Mouse (Mus musculus) liver, postnatal 0 days (tissue): ENCODE measurements around the gene Tsc2. TPM values are rescaled to one million over a fixed set of nuclear protein-coding genes. Genes with fewer than 3 reads are reported as not detected.

Source experiments
- ATAC-seq: fragments of 200-750 bp; cut with Nextera tagmentation; 2 replicates; pipeline ENCODE4 v1.8.0; 2017; ENCODE audit warnings: mild to moderate bottlenecking, moderate library complexity
- DNase-seq: peaks from one replicate; pipeline ENCODE4 v3.0.0-alpha.2; 2016
- H3K27ac ChIP-seq: fragments of 300-500 bp; sonication (generic); 2 replicates; pipeline ENCODE4 v1.5.1; 2014; ENCODE audit warnings: antibody characterized with exemption, moderate library complexity, mild to moderate bottlenecking, low read depth
- H3K27me3 ChIP-seq: fragments of 300-500 bp; sonication (generic); 2 replicates; pipeline ENCODE4 v1.6.1; 2014; ENCODE audit warnings: low read length, control low read depth, mixed read lengths; ENCODE audit not compliant: insufficient read depth
- H3K36me3 ChIP-seq: fragments of 300-500 bp; sonication (generic); replicated peaks from 2 replicates; pipeline ENCODE4 v1.6.1; 2014; ENCODE audit warnings: mild to moderate bottlenecking, control low read depth, low read length, moderate library complexity, mixed read lengths; ENCODE audit not compliant: insufficient read depth
- H3K4me1 ChIP-seq: fragments of 300-500 bp; sonication (generic); 2 replicates; pipeline ENCODE4 v1.6.1; 2014; ENCODE audit warnings: antibody characterized with exemption, mild to moderate bottlenecking, control low read depth; ENCODE audit not compliant: insufficient read depth
- H3K4me2 ChIP-seq: fragments of 300-500 bp; sonication (generic); 2 replicates; pipeline ENCODE4 v1.6.1; 2014; ENCODE audit warnings: low read depth, mild to moderate bottlenecking, low read length, moderate library complexity, mixed read lengths
- H3K4me3 ChIP-seq: fragments of 300-500 bp; sonication (generic); 2 replicates; pipeline ENCODE4 v1.5.1; 2014; ENCODE audit warnings: low read depth, low read length
- H3K9ac ChIP-seq: fragments of 300-500 bp; sonication (generic); replicated peaks from 2 replicates; pipeline ENCODE4 v1.6.1; 2014; ENCODE audit warnings: mild to moderate bottlenecking, moderate library complexity
- H3K9me3 ChIP-seq: fragments of 300-500 bp; sonication (generic); 2 replicates; pipeline ENCODE4 v1.6.1; 2016; ENCODE audit warnings: mild to moderate bottlenecking, control low read depth, low read length, mixed read lengths
- CTCF ChIP-seq: sonication (generic); IDR thresholded peaks from 2 replicates; pipeline ENCODE4 v1.5.1; 2016; ENCODE audit warnings: antibody characterized with exemption, low read depth
- EP300 ChIP-seq: IDR thresholded peaks from 2 replicates; pipeline ENCODE4 v1.6.1; 2016; ENCODE audit warnings: antibody characterized with exemption, low read depth, mild to moderate bottlenecking
- WGBS: fragments of 180-500 bp; shearing (Covaris S2); extraction: QIAGEN DNeasy Blood & Tissue Kit; methylation state at CpG from one replicate; pipeline ENCODE4 v1.1.7; 2014; ENCODE audit not compliant: insufficient replicate concordance; 5-methylcytosine and 5-hydroxymethylcytosine counted together
- polyA plus RNA-seq: library from polyadenylated mRNA; unstranded; fragments of >200 nt; fragmentation: Nextera tagmentation; extraction: Ambion mirVana; gene quantifications from 2 replicates; pipeline ENCODE4 v1.2.1, GENCODE M21; 2015

Gene Tsc2
- polyA plus RNA-seq, 1 experiment from 2014 or later, result 11.3 TPM

GRCm38 (mm10) chr17:24573811-24574210 lies 58.6 kb downstream of the Tsc2 start:
- peaks cover 34% of the 10 kb centered on the region for H3K36me3 ChIP-seq
- ATAC-seq (no peak), DNase-seq (no peak)
- 90% methylated on average over 9 of the region's 9 CpGs for WGBS
- no peak overlapping the region for H3K9ac ChIP-seq
- no peak overlapping the region for H3K27ac ChIP-seq
- no peak overlapping the region for H3K4me2 ChIP-seq
- H3K4me3 ChIP-seq, result no peak overlapping the region
- no peaks in the 10 kb centered on the region for H3K9me3 ChIP-seq
- TF ChIP-seq EP300 (no peak), CTCF (no peak)
- no peaks in the 10 kb centered on the region for H3K4me1 ChIP-seq
- H3K27me3 ChIP-seq, result no peaks in the 10 kb centered on the region

DNA sequence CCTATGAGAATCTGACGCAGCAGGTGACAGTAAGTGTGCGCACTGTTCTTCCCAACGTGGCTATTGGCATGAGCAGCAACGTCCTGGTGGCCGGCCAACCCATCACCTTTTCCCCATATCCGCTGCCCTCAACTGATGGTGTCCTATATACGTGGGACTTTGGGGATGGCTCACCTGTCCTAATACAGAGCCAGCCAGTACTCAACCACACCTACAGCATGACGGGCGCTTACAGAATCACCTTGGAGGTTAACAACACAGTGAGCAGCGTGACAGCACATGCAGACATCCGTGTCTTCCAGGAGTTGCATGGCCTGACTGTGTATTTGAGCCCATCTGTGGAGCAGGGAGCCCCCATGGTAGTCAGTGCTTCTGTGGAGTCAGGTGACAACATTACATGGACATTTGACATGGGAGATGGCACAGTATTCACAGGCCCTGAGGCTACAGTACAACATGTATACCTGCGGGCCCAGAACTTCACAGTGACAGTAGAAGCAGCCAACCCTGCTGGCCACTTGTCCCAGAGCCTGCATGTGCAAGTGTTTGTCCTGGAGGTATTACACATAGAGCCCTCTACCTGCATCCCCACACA lies 59.7 kb downstream of the Tsc2 start:
- TF ChIP-seq CTCF, result no peak
- no peak for TF ChIP-seq EP300
- WGBS, result 87% methylated on average over 12 of the region's 12 CpGs
- DNase-seq, result no peak

DNA sequence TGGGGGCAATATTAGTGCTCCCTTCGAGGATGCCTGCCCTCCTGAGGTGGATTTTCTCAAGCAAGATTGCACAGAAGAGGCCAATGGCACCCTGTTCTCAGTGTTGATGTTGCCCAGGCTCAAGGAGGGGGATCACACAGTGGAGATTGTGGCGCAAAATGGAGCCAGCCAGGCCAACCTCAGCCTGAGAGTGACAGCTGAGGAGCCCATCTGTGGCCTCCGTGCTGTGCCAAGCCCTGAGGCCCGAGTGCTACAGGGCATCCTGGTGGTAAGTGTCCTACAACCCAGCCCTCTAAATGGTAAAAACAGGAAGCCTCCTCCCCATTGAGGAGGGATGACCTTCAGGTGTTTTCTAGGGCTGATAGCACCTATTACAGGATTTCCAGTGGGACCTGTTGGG lies 62.6 kb downstream of the Tsc2 start:
- peaks cover 26% of the 10 kb centered on the region for H3K36me3 ChIP-seq
- no peak overlapping the region for H3K27ac ChIP-seq
- no peak for ATAC-seq
- H3K9ac ChIP-seq, result no peak overlapping the region
- no peak overlapping the region for H3K4me3 ChIP-seq
- H3K9me3 ChIP-seq, result no peaks in the 10 kb centered on the region
- 85% methylated on average over 4 of the region's 4 CpGs for WGBS
- H3K27me3 ChIP-seq, result no peaks in the 10 kb centered on the region
- no peak for DNase-seq
- no peaks in the 10 kb centered on the region for H3K4me1 ChIP-seq
- TF ChIP-seq CTCF, result no peak
- no peak for TF ChIP-seq EP300
- no peak overlapping the region for H3K4me2 ChIP-seq

More for the DNA sequence above, 59.7 kb downstream of the Tsc2 start:
- H3K4me2 ChIP-seq, result no peak overlapping the region
- no peak for ATAC-seq
- no peaks in the 10 kb centered on the region for H3K4me1 ChIP-seq
- no peaks in the 10 kb centered on the region for H3K27me3 ChIP-seq
- no peaks in the 10 kb centered on the region for H3K9me3 ChIP-seq
- no peak overlapping the region for H3K9ac ChIP-seq
- H3K36me3 ChIP-seq, result peaks cover 30% of the 10 kb centered on the region
- H3K27ac ChIP-seq, result no peak overlapping the region
- H3K4me3 ChIP-seq, result no peak overlapping the region

GRCm38 (mm10) chr17:24567034-24567779 lies 65.2 kb downstream of the Tsc2 start:
- TF ChIP-seq EP300 (no peak), CTCF (no peak)
- Histone ChIP-seq H3K27ac (no peak overlapping the region), H3K4me3 (no peak overlapping the region), H3K9ac (0 out of 2 replicates have a peak overlapping the region, but pooled peaks have one; percentile 21), H3K4me1 (no peaks in the 10 kb centered on the region), H3K27me3 (no peaks in the 10 kb centered on the region), H3K9me3 (no peaks in the 10 kb centered on the region), H3K36me3 (peaks cover 16% of the 10 kb centered on the region), H3K4me2 (0 out of 2 replicates have a peak overlapping the region, but pooled peaks have one; percentile 9)
- WGBS, result 50% methylated on average over 8 of the region's 8 CpGs
- DNase-seq (peak; percentile 71), ATAC-seq (peak; percentile 73)

- Histone ChIP-seq H3K36me3 (peaks cover 14% of the 10 kb centered on the region), H3K9me3 (no peaks in the 10 kb centered on the region), H3K4me2 (no peak overlapping the region), H3K27me3 (no peaks in the 10 kb centered on the region), H3K4me3 (no peak overlapping the region), H3K4me1 (no peaks in the 10 kb centered on the region), H3K9ac (no peak overlapping the region), H3K27ac (no peak overlapping the region)
- no peak for ATAC-seq
- TF ChIP-seq EP300, result no peak
- no peak for TF ChIP-seq CTCF
- WGBS, result 69% methylated on average over 3 of the region's 3 CpGs
- DNase-seq, result no peak
Measured at GRCm38 (mm10) chr17:24565792-24566191, 66.6 kb downstream of the Tsc2 start.

DNA sequence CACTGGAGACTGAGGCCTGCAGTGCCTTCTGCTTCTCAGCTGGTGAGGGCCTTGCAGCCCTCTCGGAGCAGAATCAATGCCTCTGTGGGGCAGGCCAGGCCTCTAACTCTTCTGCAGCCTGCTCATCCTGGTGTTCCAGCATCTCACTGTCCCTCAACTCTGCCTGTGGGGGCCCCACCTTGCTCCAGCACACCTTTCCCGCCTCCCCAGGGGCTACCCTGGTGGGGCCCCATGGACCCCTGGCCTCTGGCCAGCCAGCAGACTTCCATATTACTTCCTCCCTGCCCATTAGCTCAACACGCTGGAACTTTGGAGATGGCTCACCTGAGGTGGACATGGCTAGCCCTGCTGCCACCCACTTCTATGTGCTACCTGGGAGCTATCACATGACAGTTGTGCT lies 67.3 kb downstream of the Tsc2 start:
- no peak for ATAC-seq
- Histone ChIP-seq H3K27ac (no peak overlapping the region), H3K9me3 (no peaks in the 10 kb centered on the region), H3K4me2 (no peak overlapping the region), H3K27me3 (no peaks in the 10 kb centered on the region), H3K4me3 (no peak overlapping the region), H3K4me1 (no peaks in the 10 kb centered on the region), H3K36me3 (peaks cover 9% of the 10 kb centered on the region), H3K9ac (no peak overlapping the region)
- WGBS, result 79% methylated on average over 3 of the region's 3 CpGs
- DNase-seq, result no peak
- TF ChIP-seq CTCF (no peak), EP300 (no peak)
